Mouse (Mus musculus) megakaryocyte-erythroid progenitor cell, adult 5-6 weeks (primary cell): Measurements from ENCODE around the gene Slc16a9. TPM values are rescaled to one million over a fixed set of nuclear protein-coding genes. Genes with fewer than 3 reads are reported as not detected.

ENCODE experiments used
- ATAC-seq: replicated peaks from 2 replicates; pipeline ENCODE4 v1.8.0; 2016; ENCODE audit warnings: mild to moderate bottlenecking, inconsistent platforms; ENCODE audit not compliant: severe bottlenecking, poor library complexity, low FRiP score, low TSS enrichment
- total RNA-seq, 2 experiments: library from RNA; stranded (forward) in 1 of 2; stranded (reverse) in 1 of 2; fragments of 200-1000, 215-1000 nt in 1 of 2; fragments of >200 nt in 1 of 2; fragmentation: Nextera tagmentation in 1 of 2; gene quantifications; 2 replicates each; pipeline ENCODE4 v1.2.3; 2014 to 2017

The Slc16a9 gene
- total RNA-seq, 2 experiments from 2014 or later, result not detected

DNA sequence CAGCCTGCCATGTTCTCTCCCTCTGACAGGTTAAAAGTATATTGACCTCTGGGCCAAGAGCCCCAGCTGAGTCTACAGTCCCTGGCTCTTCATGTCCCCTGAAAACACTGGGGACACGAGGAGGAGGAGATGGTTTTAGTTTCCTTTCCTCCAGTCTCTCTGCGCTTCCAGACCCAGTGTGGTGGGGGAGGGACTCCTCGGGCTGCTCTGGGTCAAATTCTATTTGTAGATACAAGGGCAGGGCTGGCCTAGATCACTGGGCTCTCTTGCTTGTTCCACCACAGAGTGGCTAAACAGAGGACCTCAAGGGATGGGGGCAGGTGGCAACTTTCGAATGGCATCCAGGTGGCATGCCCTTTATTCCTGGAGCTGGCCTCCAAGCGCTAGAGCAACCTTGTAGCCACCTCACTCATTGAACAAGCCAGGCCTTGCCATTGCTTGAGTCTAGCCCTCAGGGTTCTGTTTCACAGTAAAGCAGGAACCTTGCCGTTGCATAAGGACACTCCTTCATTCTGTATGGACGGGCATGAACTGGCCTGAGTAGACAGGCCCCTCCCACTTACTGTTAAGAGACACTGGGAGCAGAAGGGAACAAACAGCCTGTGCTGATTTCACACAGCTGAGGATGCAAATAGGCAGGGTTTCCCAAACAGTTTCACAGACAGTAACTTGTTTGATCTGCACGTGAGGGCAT is 2.0 kb upstream of the Slc16a9 start:
- no peak for ATAC-seq

DNA sequence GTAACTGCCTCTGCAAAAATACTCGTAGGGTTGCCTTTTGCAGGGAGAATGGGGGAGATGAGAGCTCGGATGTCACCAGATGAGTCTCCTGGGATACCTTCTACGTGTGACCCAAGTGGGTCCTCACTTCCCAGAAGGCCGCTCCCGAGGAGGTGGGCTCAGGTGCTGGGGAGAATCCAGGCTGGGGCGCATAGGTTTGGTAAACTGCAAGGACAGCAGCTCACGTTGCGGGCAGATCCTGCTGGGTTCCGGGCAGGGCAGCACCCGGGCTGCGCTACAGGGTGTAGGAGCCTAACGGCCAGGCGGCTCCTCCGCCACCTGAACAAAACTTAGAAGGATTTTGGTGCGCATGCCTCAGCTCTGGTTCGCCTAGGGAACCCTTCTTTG is 652 bp downstream of the Slc16a9 start:
- ATAC-seq, result no peak

DNA sequence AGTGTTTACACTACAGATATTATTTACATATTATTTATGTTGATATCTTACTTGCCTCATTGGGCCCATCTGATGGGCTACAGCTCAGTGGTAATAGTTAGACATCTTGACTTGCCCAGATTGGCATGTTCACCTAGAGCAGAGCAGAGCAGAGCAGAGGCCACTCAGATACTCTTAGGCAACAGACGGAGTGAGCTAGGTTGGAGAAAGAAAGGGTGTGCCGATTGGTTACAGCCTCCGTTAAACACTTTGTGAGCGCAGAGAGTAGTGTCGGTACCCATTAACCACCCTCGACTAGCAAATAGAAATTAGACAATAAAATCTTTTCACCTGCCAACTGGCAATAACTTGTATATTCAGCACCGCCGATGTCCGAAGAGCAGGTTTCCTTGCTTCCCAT is 1.2 kb downstream of the Slc16a9 start:
- ATAC-seq, result no peak

DNA sequence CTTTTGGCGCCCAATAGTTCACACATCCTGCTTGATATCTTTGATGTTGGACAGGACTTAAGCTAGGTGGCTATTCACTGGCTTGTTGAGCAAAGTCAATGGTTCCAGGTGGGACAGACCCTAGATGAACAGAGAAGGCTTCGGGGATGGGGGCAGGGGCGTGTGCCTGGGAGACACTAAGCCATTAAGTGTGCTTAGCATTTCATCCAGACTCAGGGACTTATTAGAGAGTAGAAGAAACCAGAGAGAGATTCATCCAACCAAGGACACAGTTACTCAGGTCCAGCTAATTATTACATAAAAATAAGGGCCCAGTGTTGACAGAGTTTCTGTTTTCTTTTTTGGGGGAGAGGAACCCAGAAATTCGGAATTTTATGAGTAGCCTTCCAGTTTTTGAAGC is 5.5 kb downstream of the Slc16a9 start:
- ATAC-seq, result no peak

DNA sequence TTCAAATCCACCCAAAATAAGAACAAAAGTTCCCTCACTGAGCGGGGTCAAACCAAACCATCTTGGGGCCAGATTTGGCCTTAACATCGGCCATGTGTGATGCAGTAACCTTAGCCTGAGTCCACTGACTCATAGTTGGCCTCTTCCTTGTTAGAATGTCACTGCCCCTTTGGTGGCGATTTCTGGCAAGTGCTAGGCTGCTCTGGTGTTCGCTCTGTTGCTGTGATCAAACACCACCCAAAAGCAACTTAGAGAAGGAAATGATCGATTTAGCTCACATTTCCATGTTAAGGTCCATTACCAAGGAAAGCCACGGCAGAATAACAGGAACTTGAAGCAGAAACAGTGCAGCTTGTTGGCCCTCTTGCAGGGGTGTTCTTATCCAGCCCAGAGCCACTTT is 5.9 kb downstream of the Slc16a9 start:
- no peak for ATAC-seq

DNA sequence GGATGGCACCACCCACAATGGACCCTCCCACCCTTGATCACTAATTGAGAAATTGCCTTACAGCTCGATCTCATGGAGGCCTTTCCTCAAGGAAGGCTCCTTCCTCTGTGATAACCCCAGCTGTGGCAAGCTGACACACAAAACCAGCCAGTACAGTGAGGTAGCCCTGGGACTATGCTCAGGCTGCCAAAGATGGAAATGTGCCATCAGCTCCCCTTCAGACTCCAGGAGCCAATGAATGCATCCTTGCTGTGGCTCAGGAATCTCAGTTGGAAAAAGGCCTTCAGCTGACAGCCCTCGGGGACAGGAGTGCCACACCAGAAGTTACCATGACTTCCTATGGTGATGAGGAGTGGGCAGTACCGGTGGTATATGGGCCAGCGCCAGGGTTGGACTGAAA is 9.8 kb downstream of the Slc16a9 start:
- ATAC-seq, result no peak

DNA sequence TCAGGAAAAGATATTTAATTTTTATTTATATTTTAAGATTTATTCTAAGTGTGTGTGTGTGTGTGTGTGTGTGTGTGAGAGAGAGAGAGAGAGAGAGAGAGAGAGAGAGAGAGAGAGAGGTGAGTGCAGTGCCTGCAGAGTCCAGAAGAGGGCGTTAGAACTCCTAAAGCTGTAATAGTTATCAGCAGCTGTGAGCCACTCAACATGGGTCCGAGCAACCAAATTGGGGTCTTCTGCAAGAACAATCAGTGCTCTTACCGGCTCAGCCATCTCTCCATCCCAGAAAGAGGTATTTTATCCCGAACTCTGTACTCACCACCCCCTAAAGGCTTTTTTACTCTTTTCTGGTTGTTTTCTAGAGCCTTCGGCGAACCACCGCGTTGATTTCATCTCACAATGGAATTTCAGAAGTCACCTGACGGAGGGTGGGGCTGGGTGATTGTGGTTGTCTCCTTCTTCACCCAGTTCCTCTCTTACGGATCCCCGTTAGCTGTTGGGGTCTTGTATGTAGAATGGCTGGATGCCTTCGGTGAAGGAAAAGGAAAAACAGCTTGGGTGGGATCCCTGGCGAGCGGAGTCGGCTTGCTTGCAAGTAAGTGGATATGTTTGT is 10.8 kb downstream of the Slc16a9 start:
- no peak for ATAC-seq

DNA sequence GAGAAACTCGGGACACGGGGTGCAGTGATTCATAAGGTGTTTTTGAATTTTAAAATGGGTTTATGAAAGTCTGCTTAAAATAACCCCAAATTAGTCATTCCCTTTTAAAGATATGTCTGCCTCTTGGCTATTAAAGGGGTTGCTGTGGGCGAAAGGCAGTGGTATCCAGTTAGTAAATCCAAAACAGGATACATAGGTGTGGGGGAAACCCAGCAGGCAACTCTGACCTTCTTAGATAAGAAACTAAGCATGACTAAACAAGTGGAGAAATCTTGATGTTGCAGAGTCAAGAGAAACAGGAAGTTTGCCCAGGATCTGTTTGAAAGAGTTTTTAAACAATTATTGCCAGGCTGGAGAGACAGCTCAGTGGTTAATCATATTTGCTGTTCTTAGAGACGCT is 12.1 kb downstream of the Slc16a9 start:
- no peak for ATAC-seq

DNA sequence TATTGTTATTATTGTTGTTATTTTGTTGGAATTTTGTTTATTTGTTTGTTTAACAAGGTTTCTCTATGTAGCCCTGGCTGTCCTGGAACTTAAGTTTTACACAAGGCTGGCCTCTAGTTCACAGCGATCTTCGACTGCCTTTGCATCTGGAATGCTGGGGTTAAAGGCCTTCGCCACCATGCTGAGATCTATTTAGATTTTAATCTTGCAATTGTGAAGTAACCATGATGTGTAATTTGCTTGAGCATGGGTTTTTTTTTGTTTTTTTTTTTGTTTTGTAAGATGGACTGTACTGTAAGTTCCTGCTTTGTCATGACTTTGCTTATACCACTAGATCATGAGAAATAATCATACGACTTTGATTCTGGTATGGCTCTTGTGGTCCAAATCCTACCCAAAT is 16.0 kb downstream of the Slc16a9 start:
- no peak for ATAC-seq

DNA sequence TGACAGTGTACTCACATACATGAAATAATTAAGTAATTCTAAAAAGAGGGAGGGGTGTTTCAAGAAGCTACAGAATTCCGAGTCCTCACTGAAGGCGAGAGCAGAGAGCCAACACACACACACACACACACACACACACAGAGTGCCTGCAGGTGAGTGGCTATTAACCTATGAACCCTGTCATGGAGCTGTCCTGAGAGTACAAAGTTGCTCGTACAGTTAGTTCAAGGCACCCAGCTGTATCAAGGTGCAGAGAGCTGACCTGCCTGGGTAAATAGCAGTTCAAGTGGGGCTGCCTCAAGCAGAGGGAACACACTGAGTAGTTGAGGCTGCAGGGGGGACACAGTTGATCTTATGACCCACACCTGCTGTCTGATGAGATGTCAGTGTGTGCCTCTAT is 17.2 kb downstream of the Slc16a9 start:
- ATAC-seq, result no peak

DNA sequence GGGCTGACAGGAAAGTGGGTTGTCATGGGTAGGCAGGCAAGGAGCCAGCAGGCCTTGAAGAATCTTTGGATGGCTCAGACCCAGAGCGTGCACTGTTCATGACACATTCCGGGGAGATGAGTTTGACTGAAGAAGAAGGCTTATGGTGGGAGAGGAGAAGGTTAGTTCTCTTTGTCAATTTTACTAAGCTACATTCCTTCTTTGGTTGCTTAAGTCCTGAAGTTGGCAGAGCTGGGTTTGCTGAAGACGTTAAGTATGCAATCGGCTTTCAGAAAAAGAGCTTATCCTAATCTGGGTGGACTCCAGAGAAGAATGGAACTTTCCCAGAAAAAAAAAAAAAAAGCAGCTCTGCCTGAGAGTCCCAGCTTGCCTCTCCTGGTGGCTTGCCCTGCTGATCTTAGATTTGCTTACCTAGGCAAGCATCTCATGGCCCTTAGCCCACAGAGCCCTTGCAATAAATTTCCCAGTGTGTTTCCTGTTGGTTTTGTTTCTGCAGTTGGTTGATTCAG is 18.8 kb downstream of the Slc16a9 start:
- no peak for ATAC-seq

DNA sequence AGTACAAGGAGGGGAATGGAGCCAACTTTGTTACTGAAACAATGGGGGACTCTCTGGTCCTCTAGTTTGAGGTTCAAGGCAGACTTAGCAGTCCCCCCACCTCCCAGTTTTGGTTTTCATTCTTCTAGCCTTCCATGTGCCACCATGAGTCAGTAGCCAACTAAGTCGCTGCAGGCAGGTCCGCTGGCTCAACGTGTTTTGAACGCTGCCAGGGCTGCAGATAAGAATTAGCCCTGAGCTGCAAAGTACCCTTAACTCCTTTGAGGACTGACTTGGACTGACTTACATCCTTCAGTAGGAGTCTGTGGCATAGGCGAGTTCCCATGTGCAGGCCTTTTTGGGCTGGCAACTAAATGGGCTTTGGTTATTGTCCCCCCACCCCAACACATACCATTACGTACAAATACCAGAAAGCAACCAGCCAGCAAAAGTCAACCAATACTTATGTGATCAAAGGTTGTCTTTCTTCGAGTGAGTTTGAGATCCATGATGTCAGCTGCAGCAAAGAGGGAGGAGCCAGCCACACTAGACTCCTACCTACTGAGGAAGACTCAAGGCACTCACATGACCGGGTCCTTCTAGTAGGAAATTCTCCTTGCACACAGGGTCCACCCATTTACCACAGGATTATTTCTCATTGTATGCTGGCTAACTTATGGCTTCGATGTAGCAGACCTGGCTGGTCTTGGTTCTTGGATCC is 19.6 kb downstream of the Slc16a9 start:
- ATAC-seq, result no peak

DNA sequence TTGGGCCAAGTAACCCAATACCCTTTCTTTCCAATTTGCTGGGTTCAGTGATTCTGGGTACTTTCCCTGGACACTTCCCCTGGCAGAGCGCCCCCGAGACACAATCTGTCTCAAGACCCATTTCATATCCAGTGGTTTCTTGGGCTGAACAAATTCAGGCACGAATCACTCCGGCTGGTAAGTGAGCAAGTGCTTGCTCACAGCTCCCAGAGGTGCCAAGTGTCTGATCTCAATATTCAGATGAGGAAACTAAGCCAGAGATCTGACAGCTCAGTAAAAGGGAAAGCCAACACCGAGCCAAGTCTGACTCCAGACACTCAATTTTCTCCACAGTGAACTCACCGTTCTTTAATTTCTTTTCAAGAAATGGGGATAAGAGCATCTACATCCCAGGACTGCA is 21.6 kb downstream of the Slc16a9 start:
- no peak for ATAC-seq

DNA sequence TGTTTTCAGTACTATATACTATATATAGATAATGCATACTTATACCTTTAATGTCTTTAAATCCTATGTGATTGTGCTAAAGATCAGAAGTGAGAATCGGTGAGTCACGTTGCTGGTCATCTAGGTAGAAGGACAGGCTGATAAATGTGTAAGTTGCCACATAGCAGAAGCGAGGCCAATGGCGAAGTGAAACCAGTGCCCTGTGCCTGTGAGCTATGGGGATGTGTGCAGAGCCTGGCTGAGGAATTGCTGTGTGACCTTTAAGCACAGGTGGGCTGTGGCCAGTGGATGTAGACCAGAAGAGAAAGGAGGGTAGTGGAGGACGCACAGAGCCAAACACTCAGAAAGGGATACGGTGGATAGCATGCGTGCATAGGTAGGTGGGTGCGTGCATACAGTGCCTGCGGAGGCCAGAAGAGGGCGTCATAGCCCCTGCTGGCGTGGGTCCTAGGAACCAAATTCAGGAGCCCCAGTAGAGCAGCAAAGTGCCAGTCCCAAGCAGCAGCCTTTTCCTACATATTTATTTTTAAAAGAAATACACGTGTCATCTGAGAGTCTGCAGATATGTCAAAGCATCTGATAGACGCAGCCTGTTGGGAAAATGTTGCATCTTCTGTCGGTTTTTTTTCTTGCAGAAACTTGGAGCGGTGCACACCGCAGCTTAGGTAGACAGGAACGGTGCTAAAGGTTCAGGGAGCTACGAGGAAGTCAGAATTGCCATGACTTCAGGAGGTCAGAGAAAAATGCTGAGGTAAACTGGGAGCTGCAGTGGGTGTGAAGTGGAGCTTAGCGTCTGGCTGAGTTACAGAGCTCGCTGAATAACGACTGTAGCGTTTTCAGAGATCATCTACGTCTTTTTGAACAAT is 23.9 kb downstream of the Slc16a9 start:
- no peak for ATAC-seq

DNA sequence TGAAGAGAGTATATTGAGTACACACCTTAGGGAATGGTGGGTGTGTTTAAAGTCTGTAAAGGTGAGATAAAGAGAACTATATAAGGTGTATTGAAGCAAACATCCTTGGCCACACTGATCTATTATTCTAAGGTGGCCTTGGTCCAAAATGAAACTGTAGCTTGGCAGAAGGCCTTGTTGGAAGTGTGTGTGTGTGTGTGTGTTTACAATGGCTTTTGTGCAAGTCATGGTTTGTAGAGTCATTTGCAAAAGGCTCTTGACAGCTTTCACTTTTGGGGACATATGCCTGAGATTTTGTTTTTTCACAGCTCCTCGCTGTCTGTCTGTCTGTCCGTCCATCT is 24.5 kb downstream of the Slc16a9 start:
- ATAC-seq, result no peak

DNA sequence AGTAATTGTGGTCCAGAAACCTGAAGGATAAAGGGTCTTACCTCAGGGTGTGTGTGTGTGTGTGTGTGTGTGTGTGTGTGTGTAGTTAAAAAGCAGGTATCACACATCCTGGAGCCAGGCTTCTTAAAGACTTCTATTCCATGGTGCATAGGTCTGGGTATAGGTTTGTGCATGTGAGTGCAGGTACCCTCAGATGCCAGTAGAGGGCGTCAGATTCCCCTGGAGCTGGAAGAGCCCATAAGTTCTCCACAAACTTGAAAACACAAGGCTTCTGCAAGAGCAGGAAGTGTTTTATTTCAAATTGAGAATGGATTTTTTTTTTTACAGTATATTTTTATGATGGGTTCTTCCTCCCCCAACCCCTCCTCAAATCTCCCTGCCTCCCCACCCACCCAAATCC is 31.8 kb downstream of the Slc16a9 start:
- ATAC-seq, result no peak

DNA sequence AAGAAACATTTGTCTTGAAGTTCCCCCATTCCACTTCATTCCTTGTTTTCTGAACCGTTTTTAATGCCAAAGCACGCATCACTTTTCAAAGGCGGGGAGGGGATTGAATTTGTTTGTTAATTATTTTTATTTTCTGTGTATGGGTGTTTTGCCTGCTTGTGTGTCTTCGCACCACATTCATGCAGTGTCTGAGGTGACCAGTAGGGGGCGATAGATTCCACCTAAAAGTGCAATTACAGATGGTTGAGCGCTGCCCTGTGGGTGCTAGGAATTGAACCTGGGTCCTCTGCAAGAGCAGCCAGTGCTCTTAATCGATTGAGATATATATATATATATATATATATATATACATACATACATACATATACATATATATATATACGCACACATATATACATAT is 34.4 kb downstream of the Slc16a9 start:
- ATAC-seq, result no peak

DNA sequence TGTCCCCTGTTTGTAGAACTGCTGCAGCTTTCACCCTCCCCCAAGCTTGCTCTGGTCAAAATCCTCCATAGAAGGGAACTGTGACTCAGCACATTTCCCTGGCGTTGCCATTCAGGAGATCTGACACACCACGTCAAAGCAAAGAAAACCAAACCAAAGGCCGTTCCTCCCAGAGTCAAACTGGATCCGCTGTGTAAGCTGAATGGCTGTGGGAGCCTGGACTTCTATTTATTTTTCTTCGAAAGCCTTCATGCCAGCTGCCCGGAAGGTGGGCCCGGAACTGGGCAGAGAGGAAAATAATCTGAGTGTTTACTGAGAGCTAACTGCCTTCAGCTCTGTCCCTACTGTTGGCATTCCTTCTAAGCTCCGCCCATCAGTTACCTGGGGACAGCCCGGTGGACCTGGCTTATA is 42.9 kb downstream of the Slc16a9 start:
- ATAC-seq, result peak; percentile 74

DNA sequence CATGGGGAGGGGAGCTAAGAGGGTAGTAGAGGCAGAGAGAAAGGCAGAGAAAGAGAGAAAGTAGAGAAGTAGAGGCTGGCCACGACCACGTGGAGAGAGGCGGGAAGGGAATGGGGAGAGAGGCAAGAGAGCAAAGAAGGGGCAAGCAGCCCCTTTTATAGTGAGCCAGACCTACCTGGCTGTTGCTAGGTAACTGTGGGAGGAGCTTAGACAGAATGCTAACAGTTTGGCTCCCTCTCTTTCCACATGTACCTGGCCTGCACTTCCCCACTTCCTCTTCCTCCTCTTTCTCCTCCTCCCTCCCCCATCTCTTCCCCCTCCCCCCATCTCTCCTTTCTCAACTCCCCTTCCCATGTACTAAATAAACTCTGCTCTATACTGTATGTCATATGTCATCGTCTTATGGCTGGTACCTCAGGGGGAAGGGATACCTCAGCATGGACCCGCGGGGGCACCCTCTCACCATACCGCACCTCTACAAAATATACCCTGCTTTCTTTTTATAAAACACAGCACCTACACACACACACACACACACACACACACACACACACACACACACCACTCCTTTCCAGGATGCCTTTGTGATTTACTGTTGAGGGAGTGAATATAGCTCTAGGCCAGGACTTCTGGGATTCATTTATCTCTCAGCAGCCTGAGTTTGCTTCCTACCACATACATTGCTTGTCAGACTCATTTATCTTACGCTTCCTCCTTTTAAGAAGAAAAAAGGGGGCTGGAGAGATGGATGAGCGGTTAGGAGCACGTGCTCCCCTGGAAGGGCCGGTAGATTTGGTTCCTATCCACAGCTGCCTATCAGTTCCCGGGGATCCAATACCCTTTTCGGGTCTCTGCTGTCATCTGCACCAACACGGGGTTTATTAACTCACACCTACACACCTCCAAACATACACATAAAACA is 43.8 kb downstream of the Slc16a9 start:
- ATAC-seq, result no peak
